Mouse (Mus musculus): ENCODE data around the gene Gimap1.

DNA sequence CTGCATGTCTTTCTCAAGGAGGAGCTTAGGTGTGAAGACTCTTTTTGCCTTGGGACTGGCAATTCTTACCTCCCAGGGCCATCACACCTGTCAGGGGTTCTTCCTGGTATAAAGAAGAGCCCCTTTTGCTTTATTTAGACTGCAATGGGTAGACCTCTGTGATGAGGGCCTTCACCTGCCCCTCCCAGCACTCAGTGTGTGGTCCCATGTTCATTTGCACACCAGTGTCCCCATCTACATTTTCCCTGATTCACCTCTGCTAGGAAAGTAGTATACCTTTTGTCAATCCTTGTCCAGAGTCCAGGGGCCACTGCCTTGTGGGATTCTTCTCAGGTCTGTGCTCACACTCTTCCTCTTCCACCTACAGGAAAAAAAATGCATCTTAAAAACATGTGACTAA is 34.7 kb upstream of the Gimap1 start:
- TF ChIP-seq CTCF (IDR thresholded peaks at IDR 0.05; ENCODE audit: control insufficient read depth, insufficient read depth, low read length) (no peak), POLR2A (IDR thresholded peaks at IDR 0.05; ENCODE audit: borderline replicate concordance, control insufficient read depth, low read depth, low read length) (no peak)

All from bone marrow, adult 2 months (tissue).